ENCODE assay signal across 21 mouse cellular contexts in the genomic region with DNA sequence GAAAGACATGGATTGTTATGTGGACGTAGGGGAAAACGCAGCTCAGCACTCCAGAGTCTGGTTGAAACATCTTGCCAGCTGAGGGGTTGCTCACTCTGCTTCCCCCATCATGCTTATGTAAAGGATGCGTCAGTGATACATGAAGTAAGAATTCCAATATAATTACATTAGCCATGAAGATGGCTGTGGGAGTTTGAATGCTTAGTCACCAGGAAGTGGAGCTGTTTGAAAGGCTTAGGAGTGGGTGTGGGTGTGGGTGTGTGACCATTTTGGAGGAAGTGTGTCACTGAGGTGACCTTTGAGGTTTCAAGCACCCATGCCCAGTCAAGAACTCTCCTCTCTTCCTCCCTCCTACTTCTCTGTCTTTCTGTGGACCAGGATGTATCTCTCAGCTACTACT.
DNase-seq lines count a peak whose midpoint lies in the region; ATAC-seq and TF ChIP-seq lines count a peak whose summit lies in the region.
"Had no signal": no experiment of that assay in that cellular context is flagged by ENCODE, and none has a peak within 500 bp of the region (broad histone marks: within the 10 kb centered on the region; RNA-seq: fewer than 3 reads in every experiment).

No protein-coding gene starts in this region.

- peak overlapping the region; percentile 52; the same call in 1 of the 2 replicates for H3K27ac ChIP-seq in embryonic fibroblast, embryonic 13.5 days (ENCODE audit: insufficient read depth, low read length)
- H3K27ac ChIP-seq: embryonic facial prominence, embryonic 10.5 days; heart, embryonic 13.5 days; hindbrain, embryonic 14.5 days; intestine, embryonic 15.5 days; neural tube, embryonic 15.5 days had no signal

- no peak overlapping the region for H3K4me3 ChIP-seq in embryonic fibroblast, embryonic 13.5 days (ENCODE audit: insufficient read depth, low read length)
- H3K4me3 ChIP-seq: embryonic facial prominence, embryonic 10.5 days; heart, embryonic 13.5 days; intestine, embryonic 15.5 days; neural tube, embryonic 15.5 days had no signal

- TF ChIP-seq CTCF in embryonic fibroblast, embryonic 13.5 days (IDR thresholded peaks at IDR 0.05; ENCODE audit: borderline replicate concordance, insufficient read depth, low read length): no peak

- no peak for ATAC-seq in megakaryocyte progenitor cell, adult 5-6 weeks (replicated peaks; ENCODE audit: poor library complexity)
- ATAC-seq: forebrain, embryonic 14.5 days; intestine, embryonic 15.5 days; midbrain, embryonic 16.5 days had no signal

- 0 out of 2 replicates have a peak, but pooled peaks cover 3% of the 10 kb centered on the region for H3K4me1 ChIP-seq in embryonic fibroblast, embryonic 13.5 days (ENCODE audit: control insufficient read depth, insufficient read depth, low read length)
- H3K4me1 ChIP-seq: embryonic facial prominence, embryonic 10.5 days; heart, embryonic 13.5 days; intestine, embryonic 15.5 days; neural tube, embryonic 15.5 days had no signal

- peak; percentile 3 to 11 for DNase-seq in frontal cortex, postnatal 36 days (ENCODE audit: low spot score in 2 of 2)
- DNase-seq in frontal cortex, postnatal 10 days (ENCODE audit: low spot score in 2 of 2): no peak
- DNase-seq in right cerebral cortex, adult 2 months (ENCODE audit: low spot score in 2 of 2): peak; percentile 23 to 28
- DNase-seq in right cerebral cortex, postnatal 25 days: no peak
- no peak for DNase-seq in spleen, postnatal 4 days (ENCODE audit: low spot score in 2 of 2)
- DNase-seq: cerebellum, adult 9-10 months; heart, postnatal 36 days; kidney, adult 9 months; kidney, postnatal 25 days; lung, adult 2 months; right cerebral cortex, postnatal 4 days; thymus, postnatal 14 days had no signal

- no peak for TF ChIP-seq POLR2A in embryonic fibroblast, embryonic 13.5 days (IDR thresholded peaks at IDR 0.05; ENCODE audit: low read depth, low read length)

Comparison
In these comparisons a context has a peak if more than half of its experiments do, and no peak if none do; other contexts are left out.
1. DNase-seq: peak in frontal cortex, postnatal 36 days (2 of 2) and right cerebral cortex, adult 2 months (2 of 2); none in frontal cortex, postnatal 10 days (0 of 2), right cerebral cortex, postnatal 25 days (single experiment) and spleen, postnatal 4 days (0 of 2).